Comparison of ENCODE assay signal across 40 mouse cellular contexts in genomic region chr7:126635375-126635774, GRCm38 (mm10). TPM values are rescaled to one million over a fixed set of nuclear protein-coding genes. Genes with fewer than 3 reads are reported as not detected.
"Had no signal": no experiment of that assay in that cellular context is flagged by ENCODE, and none has a peak within 500 bp of the region (broad histone marks: within the 10 kb centered on the region; RNA-seq: fewer than 3 reads in every experiment).

No protein-coding gene starts in this region.

- H3K9me3 ChIP-seq: heart, embryonic 10.5 days; heart, embryonic 12.5 days; hindbrain, embryonic 10.5 days; hindbrain, embryonic 12.5 days; intestine, embryonic 15.5 days; limb, embryonic 10.5 days; limb, embryonic 12.5 days; liver, embryonic 13.5 days; liver, embryonic 15.5 days had no signal

- H3K36me3 ChIP-seq: heart, embryonic 10.5 days; heart, embryonic 12.5 days; hindbrain, embryonic 10.5 days; hindbrain, embryonic 12.5 days; intestine, embryonic 15.5 days; limb, embryonic 10.5 days; limb, embryonic 12.5 days; liver, embryonic 13.5 days; liver, embryonic 15.5 days had no signal

- H3K4me3 ChIP-seq: gastrocnemius, adult 2 months; heart, embryonic 10.5 days; heart, embryonic 12.5 days; hindbrain, embryonic 10.5 days; hindbrain, embryonic 12.5 days; intestine, embryonic 15.5 days; left cerebral cortex, adult 2 months; limb, embryonic 10.5 days; limb, embryonic 12.5 days; liver, embryonic 13.5 days; liver, embryonic 15.5 days had no signal

- H3K27me3 ChIP-seq: hindbrain, embryonic 12.5 days; intestine, embryonic 15.5 days; liver, embryonic 13.5 days; liver, embryonic 15.5 days had no signal

- DNase-seq: gastrocnemius, adult 2 months; gastrocnemius, postnatal 10 days; gastrocnemius, postnatal 25 days; heart, adult 18-20 months; heart, postnatal 10 days; heart, postnatal 4 days; kidney, adult 18-20 months; kidney, adult 8-10 months; kidney, postnatal 10 days; kidney, postnatal 36 days; layer of hippocampus, adult 9-11 months; liver; liver, embryonic 13.5 days had no signal

- H3K4me2 ChIP-seq: heart, embryonic 12.5 days; hindbrain, embryonic 12.5 days; hindbrain, embryonic 14.5 days; intestine, embryonic 15.5 days; limb, embryonic 12.5 days; liver, embryonic 11.5 days; liver, embryonic 13.5 days; liver, embryonic 15.5 days had no signal

- H3K9ac ChIP-seq: heart, embryonic 12.5 days; hindbrain, embryonic 12.5 days; hindbrain, embryonic 14.5 days; intestine, embryonic 15.5 days; limb, embryonic 12.5 days; liver, embryonic 13.5 days; liver, embryonic 15.5 days had no signal

- H3K27ac ChIP-seq: gastrocnemius, adult 2 months; heart, embryonic 10.5 days; hindbrain, embryonic 10.5 days; hindbrain, embryonic 12.5 days; hindbrain, embryonic 14.5 days; intestine, embryonic 15.5 days; left cerebral cortex, adult 2 months; limb, embryonic 10.5 days; limb, embryonic 12.5 days; liver, embryonic 13.5 days; liver, embryonic 15.5 days had no signal

- H3K4me1 ChIP-seq: heart, embryonic 10.5 days; heart, embryonic 12.5 days; hindbrain, embryonic 12.5 days; liver, embryonic 15.5 days had no signal

RNA-seq across cellular contexts. Expression of gene Il27, which starts 40.6 kb away (rescaled TPM):
- total RNA-seq: gastrocnemius, adult 2 months; gastrocnemius, postnatal 10 days; gastrocnemius, postnatal 25 days; gastrocnemius, postnatal 4 days; heart, adult 18-20 months; heart, adult 8-10 months; heart, postnatal 10 days; heart, postnatal 25 days; heart, postnatal 4 days; layer of hippocampus, adult 18-20 months; layer of hippocampus, adult 8-10 months; layer of hippocampus, postnatal 14 days; left cerebral cortex, adult 2 months; left cerebral cortex, postnatal 14 days; left cerebral cortex, postnatal 36 days had no signal
- polyA plus RNA-seq: heart, embryonic 10.5 days; heart, embryonic 12.5 days; heart, embryonic 14.5 days; heart, embryonic 16.5 days; hindbrain, embryonic 10.5 days; hindbrain, embryonic 12.5 days; hindbrain, embryonic 14.5 days; hindbrain, embryonic 16.5 days; inflammation-experienced regulatory T-cells, adult 6 months; intestine, embryonic 15.5 days; intestine, postnatal 0 days; kidney, embryonic 14.5 days; kidney, embryonic 16.5 days; limb, embryonic 10.5 days; limb, embryonic 12.5 days; limb, embryonic 14.5 days; liver, embryonic 11.5 days; liver, embryonic 13.5 days had no signal
